ENCODE assay signal across 8 mouse cellular contexts in genomic region chr10:81139529-81139846, GRCm38 (mm10). TPM values are rescaled to one million over a fixed set of nuclear protein-coding genes. Genes with fewer than 3 reads are reported as not detected.
DNase-seq lines count a peak whose midpoint lies in the region; ATAC-seq and TF ChIP-seq lines count a peak whose summit lies in the region.

No protein-coding gene starts in this region.

- peak overlapping the region; percentile 87; the same call in 1 of the 2 replicates for H3K9ac ChIP-seq in kidney, embryonic 15.5 days
- H3K9ac ChIP-seq in embryonic facial prominence, embryonic 11.5 days (replicated peaks; ENCODE audit: low read length), result no peak overlapping the region; the same call in 1 of the 2 replicates
- peak overlapping the region; percentile 96; the same call in 1 of the 2 replicates for H3K9ac ChIP-seq in hindbrain, postnatal 0 days (replicated peaks; ENCODE audit: low read length)
- no peak overlapping the region for H3K9ac ChIP-seq in midbrain, embryonic 16.5 days (ENCODE audit: low read depth, low read length)

- peaks cover 60% of the 10 kb centered on the region for H3K4me1 ChIP-seq in kidney, embryonic 15.5 days
- peaks cover 18% of the 10 kb centered on the region for H3K4me1 ChIP-seq in embryonic facial prominence, embryonic 11.5 days (ENCODE audit: control insufficient read depth, insufficient read depth, low read length)
- peaks cover 25% of the 10 kb centered on the region for H3K4me1 ChIP-seq in hindbrain, postnatal 0 days (ENCODE audit: insufficient read depth, low read length)
- H3K4me1 ChIP-seq in midbrain, embryonic 16.5 days (ENCODE audit: control insufficient read depth, insufficient read depth, low read length), result peaks cover 39% of the 10 kb centered on the region

- H3K27me3 ChIP-seq in kidney, embryonic 15.5 days, result peaks cover 8% of the 10 kb centered on the region
- peaks cover 10% of the 10 kb centered on the region for H3K27me3 ChIP-seq in embryonic facial prominence, embryonic 11.5 days (ENCODE audit: control insufficient read depth, insufficient read depth, low read length)
- peaks cover under 1% of the 10 kb centered on the region for H3K27me3 ChIP-seq in hindbrain, postnatal 0 days (ENCODE audit: insufficient read depth, low read length)
- H3K27me3 ChIP-seq in midbrain, embryonic 16.5 days (ENCODE audit: control insufficient read depth, insufficient read depth, low read depth, low read length), result peaks cover 12% of the 10 kb centered on the region

- TF ChIP-seq CTCF in hindbrain, postnatal 0 days (IDR thresholded peaks at IDR 0.05; ENCODE audit: low read depth), result no peak

- 65% methylated on average over 4 of the region's 4 CpGs for WGBS in kidney, embryonic 15.5 days
- 69% methylated on average over 4 of the region's 4 CpGs for WGBS in embryonic facial prominence, embryonic 11.5 days
- 72% methylated on average over 4 of the region's 4 CpGs for WGBS in hindbrain, postnatal 0 days
- WGBS in midbrain, embryonic 16.5 days, result 80% methylated on average over 4 of the region's 4 CpGs

- H3K4me3 ChIP-seq in kidney, embryonic 15.5 days (replicated peaks), result peak overlapping the region; percentile 81
- H3K4me3 ChIP-seq in embryonic facial prominence, embryonic 11.5 days (ENCODE audit: low read depth, low read length), result 0 out of 2 replicates have a peak overlapping the region, but pooled peaks have one; percentile 12
- H3K4me3 ChIP-seq in hindbrain, postnatal 0 days (ENCODE audit: low read length), result 0 out of 2 replicates have a peak overlapping the region, but pooled peaks have one; percentile 2
- H3K4me3 ChIP-seq in midbrain, embryonic 16.5 days (ENCODE audit: low read depth, low read length), result no peak overlapping the region

- H3K36me3 ChIP-seq in kidney, embryonic 15.5 days, result peaks cover 20% of the 10 kb centered on the region
- peaks cover 8% of the 10 kb centered on the region for H3K36me3 ChIP-seq in embryonic facial prominence, embryonic 11.5 days (replicated peaks; ENCODE audit: control insufficient read depth, insufficient read depth, low read depth, low read length)
- H3K36me3 ChIP-seq in hindbrain, postnatal 0 days (ENCODE audit: insufficient read depth, low read length), result peaks cover 8% of the 10 kb centered on the region
- peaks cover 8% of the 10 kb centered on the region for H3K36me3 ChIP-seq in midbrain, embryonic 16.5 days (ENCODE audit: control insufficient read depth, insufficient read depth, low read length)

- ATAC-seq in kidney, embryonic 15.5 days (replicated peaks; ENCODE audit: low FRiP score), result no peak
- ATAC-seq in embryonic facial prominence, embryonic 11.5 days (replicated peaks; ENCODE audit: insufficient number of reproducible peaks, low FRiP score, low TSS enrichment, low read depth), result no peak
- ATAC-seq in hindbrain, postnatal 0 days, result no peak
- ATAC-seq in midbrain, embryonic 16.5 days, result no peak

- no peaks in the 10 kb centered on the region for H3K9me3 ChIP-seq in kidney, embryonic 15.5 days (replicated peaks)
- no peaks in the 10 kb centered on the region for H3K9me3 ChIP-seq in embryonic facial prominence, embryonic 11.5 days (replicated peaks; ENCODE audit: control insufficient read depth, low read length)
- no peaks in the 10 kb centered on the region for H3K9me3 ChIP-seq in hindbrain, postnatal 0 days (ENCODE audit: low read length)
- H3K9me3 ChIP-seq in midbrain, embryonic 16.5 days (replicated peaks; ENCODE audit: control insufficient read depth, low read length, poor library complexity, severe bottlenecking), result no peaks in the 10 kb centered on the region

- H3K27ac ChIP-seq in kidney, embryonic 15.5 days, result peak overlapping the region; percentile 92
- no peak overlapping the region; the same call in 1 of the 2 replicates for H3K27ac ChIP-seq in embryonic facial prominence, embryonic 11.5 days (replicated peaks; ENCODE audit: low read depth, low read length)
- no peak overlapping the region for H3K27ac ChIP-seq in hindbrain, postnatal 0 days
- H3K27ac ChIP-seq in midbrain, embryonic 16.5 days (ENCODE audit: low read length), result no peak overlapping the region

- no peak for DNase-seq in kidney, postnatal 10 days
- no peak for DNase-seq in embryonic facial prominence, embryonic 11.5 days (ENCODE audit: low spot score)
- DNase-seq in hindbrain, postnatal 0 days (ENCODE audit: low spot score), result no peak
- no peak for DNase-seq in layer of hippocampus, adult 11-12 months (ENCODE audit: low spot score)
- no peak for DNase-seq in testis, postnatal 10 days (ENCODE audit: low spot score)
- DNase-seq in urinary bladder, adult 18-20 months (ENCODE audit: low spot score in 2 of 2), result no peak

- H3K4me2 ChIP-seq in kidney, embryonic 15.5 days, result peak overlapping the region; percentile 94
- peak overlapping the region; percentile 19 for H3K4me2 ChIP-seq in embryonic facial prominence, embryonic 11.5 days (ENCODE audit: low read depth, low read length)
- H3K4me2 ChIP-seq in hindbrain, postnatal 0 days (ENCODE audit: low read depth, low read length), result peak overlapping the region; percentile 68
- H3K4me2 ChIP-seq in midbrain, embryonic 16.5 days (ENCODE audit: low read length), result peak overlapping the region; percentile 93; the same call in 1 of the 2 replicates

RNA-seq across cellular contexts. Expression of gene Zbtb7a, which starts 4.5 kb away (rescaled TPM):
- polyA plus RNA-seq in kidney, embryonic 15.5 days (2015; fragmentation: Nextera tagmentation; extraction: Ambion mirVana), result 25.6 and 26.6 TPM in 2 replicates
- polyA plus RNA-seq in embryonic facial prominence, embryonic 11.5 days (2014; fragmentation: Nextera tagmentation; extraction: Ambion mirVana), result 4.9 and 5.5 TPM in 2 replicates
- total RNA-seq in hindbrain, postnatal 0 days (2014; rRNA removed), result 37.3 and 38.4 TPM in 2 replicates
- polyA plus RNA-seq in hindbrain, postnatal 0 days (2015; fragmentation: Nextera tagmentation; extraction: Ambion mirVana), result 22.0 and 22.3 TPM in 2 replicates
- polyA plus RNA-seq in midbrain, embryonic 16.5 days (2015; fragmentation: Nextera tagmentation; extraction: Ambion mirVana), result 11.3 and 12.6 TPM in 2 replicates

RNA-seq across cellular contexts. Expression of gene Pias4, which starts 28.2 kb away (rescaled TPM):
- 48.6 and 51.2 TPM in 2 replicates for polyA plus RNA-seq in kidney, embryonic 15.5 days (2015; fragmentation: Nextera tagmentation; extraction: Ambion mirVana)
- 36.1 and 46.5 TPM in 2 replicates for polyA plus RNA-seq in embryonic facial prominence, embryonic 11.5 days (2014; fragmentation: Nextera tagmentation; extraction: Ambion mirVana)
- total RNA-seq in hindbrain, postnatal 0 days (2014; rRNA removed), result 33.9 and 46.4 TPM in 2 replicates
- 32.0 and 33.7 TPM in 2 replicates for polyA plus RNA-seq in hindbrain, postnatal 0 days (2015; fragmentation: Nextera tagmentation; extraction: Ambion mirVana)
- polyA plus RNA-seq in midbrain, embryonic 16.5 days (2015; fragmentation: Nextera tagmentation; extraction: Ambion mirVana), result 49.7 and 52.2 TPM in 2 replicates

RNA-seq across cellular contexts. Expression of gene Map2k2, which starts 33.8 kb away (rescaled TPM):
- 182 and 202 TPM in 2 replicates for polyA plus RNA-seq in kidney, embryonic 15.5 days (2015; fragmentation: Nextera tagmentation; extraction: Ambion mirVana)
- 191 and 192 TPM in 2 replicates for polyA plus RNA-seq in embryonic facial prominence, embryonic 11.5 days (2014; fragmentation: Nextera tagmentation; extraction: Ambion mirVana)
- total RNA-seq in hindbrain, postnatal 0 days (2014; rRNA removed), result 297 and 309 TPM in 2 replicates
- polyA plus RNA-seq in hindbrain, postnatal 0 days (2015; fragmentation: Nextera tagmentation; extraction: Ambion mirVana), result 196 and 204 TPM in 2 replicates
- polyA plus RNA-seq in midbrain, embryonic 16.5 days (2015; fragmentation: Nextera tagmentation; extraction: Ambion mirVana), result 227 and 233 TPM in 2 replicates

RNA-seq across cellular contexts. Expression of gene Eef2, which starts 36.9 kb away (rescaled TPM):
- polyA plus RNA-seq in kidney, embryonic 15.5 days (2015; fragmentation: Nextera tagmentation; extraction: Ambion mirVana), result 563 and 597 TPM in 2 replicates
- 417 and 424 TPM in 2 replicates for polyA plus RNA-seq in embryonic facial prominence, embryonic 11.5 days (2014; fragmentation: Nextera tagmentation; extraction: Ambion mirVana)
- total RNA-seq in hindbrain, postnatal 0 days (2014; rRNA removed), result 2,095 and 2,196 TPM in 2 replicates
- polyA plus RNA-seq in hindbrain, postnatal 0 days (2015; fragmentation: Nextera tagmentation; extraction: Ambion mirVana), result 422 and 434 TPM in 2 replicates
- polyA plus RNA-seq in midbrain, embryonic 16.5 days (2015; fragmentation: Nextera tagmentation; extraction: Ambion mirVana), result 535 and 543 TPM in 2 replicates

RNA-seq across cellular contexts. Expression of gene Creb3l3, which starts 40.8 kb away (rescaled TPM):
- polyA plus RNA-seq in kidney, embryonic 15.5 days (2015; fragmentation: Nextera tagmentation; extraction: Ambion mirVana), result 0.64 and 0.77 TPM in 2 replicates
- 0.08 TPM in 2 replicates for polyA plus RNA-seq in embryonic facial prominence, embryonic 11.5 days (2014; fragmentation: Nextera tagmentation; extraction: Ambion mirVana)
- 0.61 and 1.0 TPM in 2 replicates for total RNA-seq in hindbrain, postnatal 0 days (2014; rRNA removed)
- polyA plus RNA-seq in hindbrain, postnatal 0 days (2015; fragmentation: Nextera tagmentation; extraction: Ambion mirVana), result 0.59 and 0.71 TPM in 2 replicates
- 0.24 and 0.33 TPM in 2 replicates for polyA plus RNA-seq in midbrain, embryonic 16.5 days (2015; fragmentation: Nextera tagmentation; extraction: Ambion mirVana)

Comparison
In these comparisons a context has a peak if more than half of its experiments do, and no peak if none do; other contexts are left out.
1. H3K4me2 ChIP-seq: peak in every context shown above with its lines; median percentile 94 in kidney, embryonic 15.5 days; 93 in midbrain, embryonic 16.5 days; 68 in hindbrain, postnatal 0 days; 19 in embryonic facial prominence, embryonic 11.5 days.
2. H3K9ac ChIP-seq: peak in kidney, embryonic 15.5 days (single experiment) and hindbrain, postnatal 0 days (single experiment); none in embryonic facial prominence, embryonic 11.5 days (single experiment) and midbrain, embryonic 16.5 days (single experiment).